Mouse (Mus musculus) lung, embryonic 16.5 days (tissue): ENCODE measurements around the gene Cish. TPM values are rescaled to one million over a fixed set of nuclear protein-coding genes. Genes with fewer than 3 reads are reported as not detected.
A peak's percentile ranks its signal among the peaks of the same experiment; 100 is the strongest.

Experiments
- ATAC-seq: fragments of 200-750 bp; cut with Nextera tagmentation; 2 replicates; pipeline ENCODE4 v1.8.0; 2017; ENCODE audit warnings: low read depth, mild to moderate bottlenecking, moderate library complexity
- H3K27ac ChIP-seq: fragments of 300-500 bp; sonication (generic); 2 replicates; pipeline ENCODE4 v1.5.1; 2014; ENCODE audit warnings: mild to moderate bottlenecking, control low read depth, low read length
- H3K27me3 ChIP-seq: fragments of 300-500 bp; sonication (generic); 2 replicates; pipeline ENCODE4 v1.6.1; 2014; ENCODE audit warnings: low read depth, low read length, mixed read lengths; ENCODE audit not compliant: control insufficient read depth, insufficient read depth
- H3K36me3 ChIP-seq: fragments of 300-500 bp; sonication (generic); 2 replicates; pipeline ENCODE4 v1.6.1; 2014; ENCODE audit warnings: low read length; ENCODE audit not compliant: control insufficient read depth, insufficient read depth
- H3K4me1 ChIP-seq: fragments of 300-500 bp; sonication (generic); replicated peaks from 2 replicates; pipeline ENCODE4 v1.6.1; 2014; ENCODE audit warnings: low read length, mixed read lengths; ENCODE audit not compliant: control insufficient read depth, insufficient read depth
- H3K4me2 ChIP-seq: fragments of 300-500 bp; sonication (generic); 2 replicates; pipeline ENCODE4 v1.6.1; 2014; ENCODE audit warnings: low read depth, low read length, control low read depth
- H3K4me3 ChIP-seq: fragments of 300-500 bp; sonication (generic); 2 replicates; pipeline ENCODE4 v1.5.1; 2014; ENCODE audit warnings: mild to moderate bottlenecking, low read length, control low read depth
- H3K9ac ChIP-seq: fragments of 300-500 bp; sonication (generic); 2 replicates; pipeline ENCODE4 v1.6.1; 2014; ENCODE audit warnings: low read length, control low read depth
- H3K9me3 ChIP-seq: fragments of 300-500 bp; sonication (generic); 2 replicates; pipeline ENCODE4 v1.6.1; 2016; ENCODE audit warnings: low read length; ENCODE audit not compliant: control insufficient read depth
- WGBS: fragments of 180-500 bp; shearing (Covaris S2); extraction: QIAGEN DNeasy Blood & Tissue Kit; methylation state at CpG from one replicate; pipeline ENCODE4 v1.1.7; 2014; 5-methylcytosine and 5-hydroxymethylcytosine counted together
- polyA plus RNA-seq: library from polyadenylated mRNA; unstranded; fragments of >200 nt; fragmentation: Nextera tagmentation; extraction: Ambion mirVana; gene quantifications from 2 replicates; pipeline ENCODE4 v1.2.1, GENCODE M21; 2015

Cish gene
- polyA plus RNA-seq, 1 experiment from 2014 or later = 19.3 TPM

DNA sequence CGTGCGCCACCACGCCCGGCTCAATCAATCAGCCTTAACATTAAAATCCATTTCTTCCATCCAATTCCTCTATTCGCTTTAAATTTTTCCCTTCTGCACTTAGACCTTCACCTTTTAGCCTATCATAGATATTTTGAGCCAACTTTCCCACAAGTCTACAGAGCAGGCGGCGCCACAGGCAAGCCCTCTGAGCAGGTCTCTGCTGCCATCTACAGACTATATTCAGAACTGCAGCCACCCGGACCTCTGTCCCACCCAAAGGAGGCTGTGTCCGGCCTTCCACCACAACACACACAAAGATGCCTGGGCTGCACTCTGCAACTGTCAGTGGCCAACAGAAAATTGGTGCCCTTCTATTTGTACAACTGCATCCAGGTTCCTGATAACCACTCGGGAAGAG, 4.9 kb upstream of the Cish start:
- Histone ChIP-seq H3K9ac (no peak overlapping the region), H3K27ac (no peak overlapping the region), H3K27me3 (no peaks in the 10 kb centered on the region), H3K4me3 (no peak overlapping the region), H3K9me3 (no peaks in the 10 kb centered on the region), H3K4me1 (peaks cover 13% of the 10 kb centered on the region), H3K36me3 (no peaks in the 10 kb centered on the region), H3K4me2 (no peak overlapping the region)
- WGBS = 27% methylated on average over 10 of the region's 10 CpGs
- peak; percentile 18; the same call in 1 of the 2 replicates for ATAC-seq

DNA sequence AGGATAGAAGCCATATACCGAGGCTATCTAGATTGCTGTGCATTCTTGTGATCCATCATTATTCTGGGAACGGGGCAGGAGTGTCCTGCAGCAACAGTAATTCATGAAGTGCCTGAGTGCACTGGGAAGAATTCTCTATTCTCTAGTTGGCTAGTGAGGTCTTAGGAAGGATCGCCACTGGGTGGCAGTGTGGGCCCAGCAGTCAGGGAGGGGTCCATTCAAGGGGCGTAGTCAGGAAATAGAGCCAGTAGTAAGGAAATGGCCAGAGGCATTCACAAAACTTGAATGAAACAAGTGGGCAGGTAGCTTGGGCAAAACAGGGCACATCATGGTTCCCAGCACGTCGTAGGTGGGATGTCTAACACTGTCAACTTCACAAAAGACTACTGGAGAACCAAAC, 1.6 kb upstream of the Cish start:
- H3K36me3 ChIP-seq = no peaks in the 10 kb centered on the region
- no peak overlapping the region for H3K27ac ChIP-seq
- no peaks in the 10 kb centered on the region for H3K9me3 ChIP-seq
- under 1% methylated on average over 6 of the region's 6 CpGs for WGBS
- no peak for ATAC-seq
- H3K4me1 ChIP-seq = peaks cover 23% of the 10 kb centered on the region
- H3K4me3 ChIP-seq = no peak overlapping the region
- H3K27me3 ChIP-seq = no peaks in the 10 kb centered on the region
- no peak overlapping the region for H3K9ac ChIP-seq
- no peak overlapping the region for H3K4me2 ChIP-seq

DNA sequence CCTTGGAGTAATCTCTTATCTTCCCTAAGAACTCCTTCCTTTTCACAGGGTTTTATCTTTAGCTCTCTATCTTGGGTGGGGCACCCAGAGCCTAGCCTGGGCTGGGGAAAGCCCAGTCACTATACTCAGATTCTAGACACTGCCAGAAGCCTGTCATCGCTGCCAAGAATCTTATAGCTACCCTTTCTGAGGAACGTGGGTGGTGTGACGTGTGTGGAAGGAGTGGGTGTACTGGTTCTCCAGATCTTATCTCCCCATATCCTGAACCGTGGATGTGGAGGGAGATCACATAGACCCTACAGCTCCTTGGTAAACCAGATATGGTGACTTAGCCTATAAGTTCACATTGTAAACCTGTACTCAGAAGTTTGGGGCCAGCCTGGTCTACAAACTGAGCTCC, 210 bp upstream of the Cish start:
- no peaks in the 10 kb centered on the region for H3K9me3 ChIP-seq
- H3K36me3 ChIP-seq = peaks cover 5% of the 10 kb centered on the region
- H3K4me2 ChIP-seq = peak overlapping the region; percentile 91
- no peak for ATAC-seq
- H3K9ac ChIP-seq = no peak overlapping the region
- H3K4me3 ChIP-seq = peak overlapping the region; percentile 80; the same call in 1 of the 2 replicates
- 27% methylated on average over 4 of the region's 4 CpGs for WGBS
- H3K27me3 ChIP-seq = no peaks in the 10 kb centered on the region
- H3K4me1 ChIP-seq = peaks cover 15% of the 10 kb centered on the region
- peak overlapping the region; percentile 78; the same call in 1 of the 2 replicates for H3K27ac ChIP-seq

DNA sequence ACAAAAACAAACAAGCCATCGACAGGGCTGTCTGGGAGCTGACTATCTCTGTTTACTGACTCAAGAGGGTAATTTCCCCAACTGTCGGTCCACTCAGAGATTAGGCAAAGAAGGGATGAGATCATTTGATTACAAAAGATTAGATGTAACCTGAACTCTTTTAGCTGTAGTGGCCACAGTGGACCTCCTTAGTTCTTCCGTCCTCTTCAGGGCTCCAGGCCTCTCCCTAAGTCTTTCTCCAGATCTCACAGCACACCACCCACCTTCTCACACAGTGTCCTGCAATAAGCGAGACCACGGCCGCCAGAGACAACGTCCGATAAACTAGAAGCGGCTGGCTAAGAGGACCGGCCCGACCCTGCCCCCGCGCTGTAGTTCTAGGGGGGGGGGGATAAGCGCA, 215 bp downstream of the Cish start:
- Histone ChIP-seq H3K9ac (peak overlapping the region; percentile 56), H3K4me3 (peak overlapping the region; percentile 80), H3K27ac (peak overlapping the region; percentile 78), H3K27me3 (no peaks in the 10 kb centered on the region), H3K4me2 (peak overlapping the region; percentile 91), H3K36me3 (peaks cover 10% of the 10 kb centered on the region), H3K9me3 (no peaks in the 10 kb centered on the region), H3K4me1 (peaks cover 15% of the 10 kb centered on the region)
- under 1% methylated on average over 14 of the region's 14 CpGs for WGBS
- peak; percentile 24 for ATAC-seq

DNA sequence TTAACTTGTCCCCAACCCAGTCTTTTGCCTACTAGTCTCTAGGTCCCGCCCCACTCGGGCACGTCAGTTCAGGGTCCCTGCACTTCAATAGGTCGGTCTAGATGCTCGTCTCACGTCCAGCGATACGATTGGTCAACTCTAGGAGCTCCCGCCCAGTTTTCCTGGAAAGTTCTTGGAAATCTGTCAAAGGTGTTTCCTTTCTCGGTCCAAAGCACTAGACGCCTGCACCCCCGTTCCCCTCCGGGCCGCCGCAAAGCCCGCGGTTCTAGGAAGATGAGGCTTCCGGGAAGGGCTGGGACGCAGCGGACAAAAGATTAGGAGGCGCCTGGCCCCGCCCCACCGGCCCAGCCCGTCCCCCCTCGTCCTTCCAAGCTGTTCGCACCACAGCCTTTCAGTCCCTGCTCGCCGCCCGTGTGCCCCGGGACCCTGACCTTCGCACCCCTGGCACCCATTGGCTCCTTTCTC, 707 bp downstream of the Cish start:
- peak overlapping the region; percentile 80 for H3K4me3 ChIP-seq
- peak; percentile 97 for ATAC-seq

DNA sequence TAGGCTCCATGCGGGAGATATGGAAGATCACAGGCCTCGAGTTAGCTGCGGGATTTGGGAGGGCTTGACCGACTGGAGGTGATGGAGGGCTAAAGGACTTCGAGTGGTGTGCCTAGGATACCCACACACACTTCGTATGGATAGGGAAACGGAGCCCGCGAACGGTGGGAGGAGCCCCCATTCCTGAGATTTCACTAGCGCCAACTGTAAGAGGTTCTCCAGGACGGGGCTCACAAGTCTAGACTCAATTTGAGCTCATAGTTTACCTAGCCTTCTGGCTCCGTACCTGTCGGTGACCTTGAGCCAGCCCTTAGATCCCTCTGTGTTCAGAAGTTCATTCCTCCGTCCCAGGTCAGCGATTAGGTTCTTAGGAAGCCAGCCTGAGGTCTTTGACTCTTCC, 1.2 kb downstream of the Cish start:
- Histone ChIP-seq H3K9ac (peak overlapping the region; percentile 91), H3K4me3 (peak overlapping the region; percentile 80), H3K27me3 (no peaks in the 10 kb centered on the region), H3K36me3 (peaks cover 14% of the 10 kb centered on the region), H3K9me3 (no peaks in the 10 kb centered on the region), H3K4me2 (peak overlapping the region; percentile 91), H3K27ac (peak overlapping the region; percentile 92), H3K4me1 (peaks cover 16% of the 10 kb centered on the region)
- WGBS = 2% methylated on average over 16 of the region's 16 CpGs
- peak; percentile 32 for ATAC-seq

More for the DNA sequence above, 707 bp downstream of the Cish start:
- peaks cover 15% of the 10 kb centered on the region for H3K4me1 ChIP-seq
- H3K4me2 ChIP-seq = peak overlapping the region; percentile 91
- peaks cover 13% of the 10 kb centered on the region for H3K36me3 ChIP-seq
- H3K9ac ChIP-seq = peak overlapping the region; percentile 91
- peak overlapping the region; percentile 92 for H3K27ac ChIP-seq
- no peaks in the 10 kb centered on the region for H3K27me3 ChIP-seq
- under 1% methylated on average over 30 of the region's 31 CpGs for WGBS
- H3K9me3 ChIP-seq = no peaks in the 10 kb centered on the region

DNA sequence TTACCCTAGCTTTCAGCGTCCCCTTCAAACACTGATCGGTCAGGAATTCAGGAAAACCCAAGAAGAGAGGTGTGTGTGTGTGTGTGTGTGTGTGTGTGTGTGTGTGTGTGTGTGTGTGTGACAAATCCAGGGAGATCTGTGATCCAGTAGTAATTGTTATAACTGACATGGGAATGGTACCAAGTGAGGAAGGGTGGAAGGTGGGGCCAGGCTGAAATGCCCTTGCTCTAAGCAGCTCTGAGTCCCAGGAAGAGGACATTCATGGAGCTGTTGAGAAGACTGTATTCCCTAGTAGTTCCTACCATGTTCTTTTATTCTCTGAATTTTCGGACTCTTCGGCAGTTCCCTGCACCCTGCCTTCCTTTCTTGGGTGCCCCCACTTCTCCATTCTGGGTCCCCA, 1.8 kb downstream of the Cish start:
- WGBS = 66% methylated on average over 4 of the region's 4 CpGs
- Histone ChIP-seq H3K9me3 (no peaks in the 10 kb centered on the region), H3K27me3 (no peaks in the 10 kb centered on the region), H3K4me1 (peaks cover 21% of the 10 kb centered on the region), H3K36me3 (peaks cover 14% of the 10 kb centered on the region), H3K9ac (peak overlapping the region; percentile 91), H3K4me3 (peak overlapping the region; percentile 80), H3K27ac (peak overlapping the region; percentile 92), H3K4me2 (peak overlapping the region; percentile 91)
- ATAC-seq = no peak

DNA sequence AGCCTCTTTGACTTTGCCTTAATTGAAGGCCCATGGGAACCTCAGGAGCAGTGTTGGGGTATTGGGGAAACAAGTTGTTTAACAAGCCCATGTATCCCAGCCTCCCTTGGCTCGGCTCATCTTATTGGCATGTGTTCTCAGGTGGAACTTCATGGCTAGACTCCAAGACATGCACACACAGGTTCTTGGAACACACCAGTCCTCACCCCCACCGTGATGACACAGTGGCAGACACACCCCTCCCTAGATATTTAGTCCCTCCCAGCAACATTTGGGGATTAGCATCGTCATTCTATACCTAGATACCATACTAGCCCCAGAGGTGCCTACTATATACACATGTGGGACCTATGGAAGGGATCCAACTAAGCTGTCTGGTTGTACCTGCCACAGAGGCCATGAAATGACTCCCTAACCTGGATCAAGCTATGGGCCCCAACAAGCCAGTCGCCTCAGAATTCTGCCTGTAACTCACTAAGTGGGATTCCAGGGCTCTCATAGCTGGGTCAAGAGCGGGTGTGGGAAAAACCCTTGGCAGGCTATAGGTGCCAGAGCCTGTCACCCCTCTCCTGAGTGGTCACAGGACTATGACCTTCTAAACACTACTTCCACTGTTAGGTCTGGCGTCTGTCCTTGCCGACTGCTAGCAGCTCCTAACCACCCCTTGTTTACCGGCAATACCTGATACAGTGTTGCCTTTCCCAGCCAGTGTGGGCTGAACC, 2.4 kb downstream of the Cish start:
- H3K4me1 ChIP-seq = peaks cover 21% of the 10 kb centered on the region
- peak overlapping the region; percentile 91 for H3K9ac ChIP-seq
- H3K4me3 ChIP-seq = peak overlapping the region; percentile 80
- H3K4me2 ChIP-seq = peak overlapping the region; percentile 91
- no peaks in the 10 kb centered on the region for H3K9me3 ChIP-seq
- no peak for ATAC-seq
- H3K27me3 ChIP-seq = no peaks in the 10 kb centered on the region
- peak overlapping the region; percentile 80 for H3K27ac ChIP-seq
- WGBS = 55% methylated on average over 8 of the region's 8 CpGs
- H3K36me3 ChIP-seq = peaks cover 14% of the 10 kb centered on the region

DNA sequence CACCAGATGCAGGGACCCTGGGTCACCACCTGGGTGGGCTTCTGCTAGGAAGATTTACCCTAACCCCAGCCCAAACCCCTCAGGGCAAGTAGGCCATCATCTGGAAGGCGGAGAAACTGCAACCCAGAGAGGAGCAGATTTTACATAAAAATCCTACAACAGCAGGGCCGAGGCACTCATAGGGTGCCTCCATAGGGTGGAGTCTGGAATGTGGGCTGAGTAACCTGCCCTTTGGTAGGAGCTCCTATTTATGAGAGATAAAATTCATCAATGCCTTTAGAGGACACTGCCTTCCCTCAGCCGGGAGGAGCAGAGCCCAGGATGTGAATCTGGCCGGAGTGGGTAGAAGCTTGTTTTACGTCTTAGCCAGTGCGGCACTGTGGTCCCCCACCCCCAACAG, 3.0 kb downstream of the Cish start:
- WGBS = 69% methylated on average over 6 of the region's 6 CpGs
- no peaks in the 10 kb centered on the region for H3K27me3 ChIP-seq
- H3K4me1 ChIP-seq = peaks cover 21% of the 10 kb centered on the region
- H3K4me3 ChIP-seq = peak overlapping the region; percentile 80
- peak overlapping the region; percentile 54 for H3K9ac ChIP-seq
- peak overlapping the region; percentile 91 for H3K4me2 ChIP-seq
- H3K36me3 ChIP-seq = peaks cover 14% of the 10 kb centered on the region
- peak overlapping the region; percentile 80 for H3K27ac ChIP-seq
- no peak for ATAC-seq
- no peaks in the 10 kb centered on the region for H3K9me3 ChIP-seq
